ENCODE assay signal across 35 mouse cellular contexts in the genomic region with DNA sequence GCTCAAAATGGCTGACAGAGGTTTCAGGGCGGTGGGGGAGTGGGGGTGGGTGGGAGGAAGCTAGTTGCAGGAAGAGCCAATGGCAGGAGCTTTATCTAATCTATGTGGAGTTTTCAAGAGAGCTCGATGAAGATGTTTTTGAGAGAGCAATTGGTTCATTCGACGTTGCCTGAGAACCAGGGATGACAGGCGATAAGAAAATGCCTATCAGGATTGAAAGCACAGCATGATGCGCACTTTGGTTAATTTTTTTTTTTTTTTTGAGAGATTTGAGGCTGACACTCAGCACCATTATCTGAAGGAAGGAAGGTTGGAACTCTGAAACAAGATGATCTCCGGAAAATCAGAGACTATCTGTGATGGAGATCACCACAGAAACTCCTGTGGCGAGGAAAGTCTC.
"Had no signal": no experiment of that assay in that cellular context is flagged by ENCODE, and none has a peak within 500 bp of the region (broad histone marks: within the 10 kb centered on the region; RNA-seq: fewer than 3 reads in every experiment).

No protein-coding gene starts in this region.

- H3K9ac ChIP-seq: heart, embryonic 12.5 days; heart, embryonic 13.5 days; heart, embryonic 15.5 days; hindbrain, embryonic 12.5 days; hindbrain, embryonic 13.5 days; hindbrain, embryonic 14.5 days; hindbrain, embryonic 15.5 days; intestine, embryonic 15.5 days; kidney, embryonic 15.5 days had no signal

- H3K4me2 ChIP-seq: heart, embryonic 11.5 days; heart, embryonic 12.5 days; heart, embryonic 13.5 days; heart, embryonic 15.5 days; hindbrain, embryonic 12.5 days; hindbrain, embryonic 13.5 days; hindbrain, embryonic 14.5 days; hindbrain, embryonic 15.5 days; intestine, embryonic 15.5 days; kidney, embryonic 15.5 days had no signal

- H3K9me3 ChIP-seq: heart, embryonic 10.5 days; heart, embryonic 12.5 days; heart, embryonic 13.5 days; heart, embryonic 15.5 days; hindbrain, embryonic 10.5 days; hindbrain, embryonic 12.5 days; hindbrain, embryonic 13.5 days; hindbrain, embryonic 15.5 days; intestine, embryonic 15.5 days; kidney, embryonic 15.5 days had no signal

- H3K4me1 ChIP-seq: heart, embryonic 10.5 days; heart, embryonic 12.5 days; heart, embryonic 13.5 days; heart, embryonic 15.5 days; hindbrain, embryonic 10.5 days; hindbrain, embryonic 12.5 days; hindbrain, embryonic 13.5 days; hindbrain, embryonic 15.5 days; intestine, embryonic 15.5 days; kidney, embryonic 15.5 days had no signal

- H3K27ac ChIP-seq: heart, embryonic 10.5 days; heart, embryonic 13.5 days; heart, embryonic 15.5 days; hindbrain, embryonic 10.5 days; hindbrain, embryonic 12.5 days; hindbrain, embryonic 13.5 days; hindbrain, embryonic 14.5 days; hindbrain, embryonic 15.5 days; hindbrain, postnatal 0 days; intestine, embryonic 15.5 days; kidney, embryonic 15.5 days; kidney, postnatal 0 days; layer of hippocampus, adult 2 months; left cerebral cortex, adult 2 months had no signal

- H3K27me3 ChIP-seq: heart, embryonic 15.5 days; hindbrain, embryonic 13.5 days; hindbrain, embryonic 15.5 days; intestine, embryonic 15.5 days; kidney, embryonic 15.5 days had no signal

- H3K4me3 ChIP-seq: heart, embryonic 10.5 days; heart, embryonic 12.5 days; heart, embryonic 13.5 days; heart, embryonic 15.5 days; hindbrain, embryonic 10.5 days; hindbrain, embryonic 12.5 days; hindbrain, embryonic 13.5 days; hindbrain, embryonic 15.5 days; intestine, embryonic 15.5 days; kidney, embryonic 15.5 days; layer of hippocampus, adult 2 months; left cerebral cortex, adult 2 months had no signal

- H3K36me3 ChIP-seq: heart, embryonic 10.5 days; heart, embryonic 12.5 days; heart, embryonic 13.5 days; heart, embryonic 15.5 days; hindbrain, embryonic 10.5 days; hindbrain, embryonic 12.5 days; hindbrain, embryonic 13.5 days; hindbrain, embryonic 15.5 days; intestine, embryonic 15.5 days; kidney, embryonic 15.5 days had no signal

- ATAC-seq: hindbrain, embryonic 16.5 days; hindbrain, postnatal 0 days; inflammation-experienced regulatory T-cells, adult 6 months; intestine, embryonic 15.5 days; intestine, postnatal 0 days had no signal

- DNase-seq: heart, postnatal 10 days; heart, postnatal 14 days; heart, postnatal 36 days; heart, postnatal 4 days; kidney, adult 11 months; kidney, adult 18-20 months; kidney, adult 2 months; kidney, adult 8-10 months; kidney, adult 9 months; kidney, postnatal 10 days; kidney, postnatal 14 days; kidney, postnatal 25 days; kidney, postnatal 36 days; kidney, postnatal 4 days; layer of hippocampus, adult 9-11 months; layer of hippocampus, postnatal 36 days had no signal
